Mouse (Mus musculus) embryonic fibroblast, embryonic 13.5 days (primary cell): ENCODE data around the gene Slc25a44.

Experiments used
- CTCF ChIP-seq: IDR thresholded peaks from 2 replicates; pipeline ENCODE4 v1.5.1; 2011; ENCODE audit warnings: mild to moderate bottlenecking, control low read depth, low read length, moderate library complexity, borderline replicate concordance; ENCODE audit not compliant: insufficient read depth
- POLR2A ChIP-seq: IDR thresholded peaks from 2 replicates; pipeline ENCODE4 v1.6.1; 2011; ENCODE audit warnings: low read depth, mild to moderate bottlenecking, control low read depth, low read length, moderate library complexity

DNA sequence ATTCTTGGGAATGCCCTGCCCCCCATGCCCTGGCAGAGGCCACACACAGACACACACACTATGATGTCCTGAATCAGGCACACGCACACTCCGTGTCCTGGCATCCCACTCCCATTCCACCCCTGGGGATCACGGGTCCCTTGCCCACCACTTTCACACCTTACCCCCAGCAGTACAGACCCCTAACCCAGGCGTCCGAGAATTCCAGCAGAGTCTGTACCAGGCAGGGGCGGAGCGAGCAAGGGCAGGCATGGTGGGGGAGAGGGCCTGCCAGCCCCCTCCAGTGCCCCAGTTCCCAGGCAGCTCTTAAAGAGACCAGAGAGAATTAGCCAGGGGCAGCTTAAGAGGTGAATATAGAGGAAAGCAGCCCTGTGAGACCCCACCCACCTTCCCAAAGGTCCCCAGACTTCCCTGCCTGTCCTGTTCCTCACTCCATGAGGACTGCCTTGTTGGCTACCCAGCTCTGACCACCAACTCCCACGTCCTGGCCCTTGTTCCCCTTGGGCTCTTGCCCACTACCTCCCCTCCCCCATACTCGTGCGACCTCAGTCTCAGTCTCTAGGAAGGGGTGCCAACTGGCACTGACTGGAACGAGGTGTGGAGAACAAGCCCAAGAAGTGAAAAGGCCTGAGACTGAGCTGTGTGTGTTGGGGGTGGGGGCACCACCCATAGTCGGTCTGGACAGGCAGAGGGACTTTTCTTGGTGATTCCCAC, 36.2 kb upstream of the Slc25a44 start, which contains the start of gene Sema4a:
- TF ChIP-seq CTCF (no peak), POLR2A (no peak)
